Mouse (Mus musculus): ENCODE measurements at regions not wholly inside any gene's neighbourhood (a gene's known extent, or its start where the extent isn't known, plus 50 kb on each side); places are given as distances from the start of the nearest gene placed in this dataset.

DNA sequence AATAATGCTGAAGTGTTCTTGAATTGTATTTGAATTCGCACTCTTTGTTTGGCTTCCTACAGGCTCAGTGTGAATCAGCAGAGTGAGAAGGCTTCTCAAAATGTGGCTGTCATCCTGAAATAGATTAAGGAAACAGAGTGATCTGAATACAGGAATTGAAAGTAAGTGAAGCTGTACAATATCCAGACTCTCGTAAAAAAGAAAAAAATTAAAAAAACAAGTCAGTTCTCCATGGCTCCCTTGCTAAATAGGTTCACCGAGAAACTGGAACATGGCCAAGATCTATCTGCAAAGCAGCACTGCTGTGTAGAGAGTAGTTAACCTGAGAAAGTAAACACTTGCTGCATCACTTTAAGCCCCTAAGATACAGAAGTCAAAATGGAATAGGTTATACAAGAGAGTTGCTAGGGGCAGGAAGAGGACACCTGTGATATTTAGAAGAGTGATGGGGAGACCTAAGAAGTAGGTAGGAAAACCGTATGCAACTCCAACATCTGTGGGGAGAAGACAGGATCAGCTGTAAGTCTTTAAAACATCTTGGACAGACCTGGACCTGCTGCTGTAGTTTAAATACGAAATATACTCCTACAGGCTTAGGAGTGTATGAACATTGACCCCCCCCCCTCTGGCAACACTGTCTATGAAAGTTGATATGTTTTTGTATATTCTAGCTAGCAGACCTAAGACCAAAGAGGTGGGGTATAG, 423.3 kb downstream of the Basp1 start:
- no peak overlapping the region for H3K4me2 ChIP-seq
- DNase-seq (ENCODE audit: low spot score, missing footprints) (no peak), ATAC-seq (ENCODE audit: low FRiP score) (no peak)
- no peak overlapping the region for H3K27ac ChIP-seq (ENCODE audit: low read depth, low read length)
- no peaks in the 10 kb centered on the region for H3K4me1 ChIP-seq (ENCODE audit: control insufficient read depth, insufficient read depth, low read length)
- H3K9me3 ChIP-seq (ENCODE audit: control insufficient read depth, low read length) = no peaks in the 10 kb centered on the region
- H3K9ac ChIP-seq (ENCODE audit: low read length) = no peak overlapping the region
- H3K36me3 ChIP-seq (ENCODE audit: control insufficient read depth, insufficient read depth, low read length) = no peaks in the 10 kb centered on the region
- WGBS = 83% methylated on average over 5 of the region's 5 CpGs
- no peak overlapping the region for H3K4me3 ChIP-seq (ENCODE audit: low read depth, low read length)
- H3K27me3 ChIP-seq (ENCODE audit: control insufficient read depth, insufficient read depth, low read length) = no peaks in the 10 kb centered on the region

DNA sequence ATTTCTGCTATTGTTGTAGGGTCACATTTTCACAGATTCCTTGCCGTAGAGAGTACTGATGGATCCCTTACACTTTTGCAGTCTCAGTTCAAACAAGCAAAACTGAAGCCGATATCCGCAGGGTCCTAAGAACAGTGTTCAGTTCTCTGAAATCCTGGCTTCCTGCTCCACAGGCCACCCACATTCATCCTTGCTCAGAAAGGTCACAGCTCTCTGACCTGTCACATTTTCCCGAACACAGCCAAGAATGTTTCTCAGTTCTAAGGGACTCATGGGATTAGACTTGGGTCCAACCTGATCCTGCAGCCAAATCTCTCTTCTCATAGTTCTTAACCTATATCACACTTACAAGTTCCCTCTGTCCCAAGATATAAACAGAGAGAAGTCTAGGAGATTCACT, 432.7 kb downstream of the Basp1 start:
- no peak for DNase-seq (ENCODE audit: low spot score, missing footprints)

DNA sequence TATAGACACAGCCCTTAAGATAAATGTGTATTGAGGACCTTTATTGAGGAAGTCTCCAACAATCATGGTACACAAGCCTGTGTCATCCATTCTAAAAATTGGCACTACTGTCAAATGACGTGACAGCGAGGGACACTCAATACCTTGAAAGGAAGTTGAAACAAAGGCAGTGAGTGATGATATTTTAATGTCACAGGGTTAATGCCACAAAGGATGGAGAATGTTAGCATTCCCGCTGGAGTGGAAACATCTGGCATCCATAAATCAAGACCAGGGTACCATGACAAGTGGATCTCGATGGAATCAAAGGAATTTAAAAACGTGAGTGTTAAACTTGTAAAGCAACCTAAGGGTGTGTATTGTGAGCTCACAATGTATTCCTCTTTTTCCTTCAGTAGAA, 441.5 kb downstream of the Basp1 start:
- H3K27me3 ChIP-seq (ENCODE audit: control insufficient read depth, insufficient read depth, low read length) = no peaks in the 10 kb centered on the region
- ATAC-seq (ENCODE audit: low FRiP score) (no peak), DNase-seq (ENCODE audit: low spot score, missing footprints) (no peak)
- H3K27ac ChIP-seq (ENCODE audit: low read depth, low read length) = no peak overlapping the region
- H3K36me3 ChIP-seq (ENCODE audit: control insufficient read depth, insufficient read depth, low read length) = no peaks in the 10 kb centered on the region
- H3K4me3 ChIP-seq (ENCODE audit: low read depth, low read length) = no peak overlapping the region
- H3K4me2 ChIP-seq = no peak overlapping the region
- H3K9me3 ChIP-seq (ENCODE audit: control insufficient read depth, low read length) = no peaks in the 10 kb centered on the region
- WGBS = 73% methylated on average over 5 of the region's 5 CpGs
- H3K4me1 ChIP-seq (ENCODE audit: control insufficient read depth, insufficient read depth, low read length) = no peaks in the 10 kb centered on the region
- no peak overlapping the region for H3K9ac ChIP-seq (ENCODE audit: low read length)

More for the DNA sequence above, 432.7 kb downstream of the Basp1 start:
- Histone ChIP-seq H3K27ac (ENCODE audit: low read depth, low read length) (no peak overlapping the region), H3K4me1 (ENCODE audit: control insufficient read depth, insufficient read depth, low read length) (no peaks in the 10 kb centered on the region), H3K27me3 (ENCODE audit: control insufficient read depth, insufficient read depth, low read length) (no peaks in the 10 kb centered on the region), H3K9me3 (ENCODE audit: control insufficient read depth, low read length) (no peaks in the 10 kb centered on the region), H3K36me3 (ENCODE audit: control insufficient read depth, insufficient read depth, low read length) (no peaks in the 10 kb centered on the region), H3K9ac (ENCODE audit: low read length) (no peak overlapping the region), H3K4me3 (ENCODE audit: low read depth, low read length) (no peak overlapping the region), H3K4me2 (no peak overlapping the region)
- 16% methylated on average over 4 of the region's 4 CpGs for WGBS
- ATAC-seq (ENCODE audit: low FRiP score) = no peak

DNA sequence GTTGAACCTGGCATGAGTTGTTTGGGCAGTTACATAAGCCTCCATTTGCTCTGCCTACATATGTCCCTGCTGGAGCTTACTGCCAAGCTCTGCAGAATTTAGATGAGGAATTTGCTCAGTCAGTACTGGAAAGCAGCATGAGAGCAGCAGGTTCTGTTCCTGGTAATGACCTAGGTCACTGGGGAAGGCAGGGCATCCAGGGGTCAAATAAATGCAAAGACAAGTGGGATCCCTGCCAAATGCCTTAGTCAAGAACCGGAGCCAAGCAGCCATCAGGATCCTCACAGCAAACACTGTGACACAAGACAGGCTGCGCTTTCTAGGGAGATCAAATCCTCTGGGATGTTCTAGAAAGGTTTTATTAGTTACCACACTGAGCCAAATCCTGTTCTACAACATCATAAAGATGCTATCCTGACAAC, 444.2 kb downstream of the Basp1 start:
- Histone ChIP-seq H3K9ac (ENCODE audit: low read length) (no peak overlapping the region), H3K4me1 (ENCODE audit: control insufficient read depth, insufficient read depth, low read length) (no peaks in the 10 kb centered on the region; the same call in 1 of the 2 replicates), H3K4me2 (no peak overlapping the region), H3K27ac (ENCODE audit: low read depth, low read length) (no peak overlapping the region), H3K27me3 (ENCODE audit: control insufficient read depth, insufficient read depth, low read length) (no peaks in the 10 kb centered on the region), H3K36me3 (ENCODE audit: control insufficient read depth, insufficient read depth, low read length) (no peaks in the 10 kb centered on the region), H3K4me3 (ENCODE audit: low read depth, low read length) (no peak overlapping the region), H3K9me3 (ENCODE audit: control insufficient read depth, low read length) (no peaks in the 10 kb centered on the region)
- 59% methylated on average over 2 of the region's 2 CpGs for WGBS
- ATAC-seq (ENCODE audit: low FRiP score) = 0 out of 2 replicates have a peak, but pooled peaks have one; percentile 44
- no peak for DNase-seq (ENCODE audit: low spot score, missing footprints)

DNA sequence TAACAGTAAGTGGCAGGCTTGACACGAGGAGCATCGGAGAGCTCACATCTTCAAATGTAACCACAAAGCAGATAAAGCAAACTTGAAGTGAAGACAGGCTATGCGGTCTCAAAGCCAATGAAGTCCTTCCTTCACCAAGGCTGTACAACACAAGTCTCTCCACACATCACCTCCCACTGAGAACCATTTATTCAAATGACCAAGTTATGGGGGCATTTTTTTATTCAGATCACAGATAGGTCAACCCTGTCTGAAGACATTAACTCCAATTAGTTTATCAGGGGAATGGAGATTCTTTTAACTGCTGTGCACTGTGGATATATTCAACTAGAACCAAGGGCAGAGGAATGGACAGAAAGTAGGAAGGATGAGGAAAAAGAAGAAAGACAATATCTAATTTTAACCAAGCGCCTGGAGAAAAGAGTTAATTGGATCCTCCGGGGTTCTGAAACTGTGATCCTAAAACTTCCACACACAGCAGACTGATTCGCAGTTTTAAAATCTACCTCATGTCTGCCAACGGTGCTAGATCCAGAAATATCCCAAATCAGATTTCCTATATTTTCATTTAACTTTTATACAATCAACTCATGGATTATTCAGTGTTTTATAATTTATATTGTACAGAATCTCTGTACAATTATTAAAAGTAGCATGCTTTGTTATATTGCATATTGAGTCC, 444.8 kb downstream of the Basp1 start:
- DNase-seq (ENCODE audit: low spot score, missing footprints) (no peak), ATAC-seq (ENCODE audit: low FRiP score) (no peak)
- Histone ChIP-seq H3K27ac (ENCODE audit: low read depth, low read length) (no peak overlapping the region), H3K4me1 (ENCODE audit: control insufficient read depth, insufficient read depth, low read length) (no peaks in the 10 kb centered on the region; the same call in 1 of the 2 replicates), H3K4me2 (no peak overlapping the region), H3K27me3 (ENCODE audit: control insufficient read depth, insufficient read depth, low read length) (no peaks in the 10 kb centered on the region), H3K9me3 (ENCODE audit: control insufficient read depth, low read length) (no peaks in the 10 kb centered on the region), H3K36me3 (ENCODE audit: control insufficient read depth, insufficient read depth, low read length) (no peaks in the 10 kb centered on the region), H3K9ac (ENCODE audit: low read length) (no peak overlapping the region), H3K4me3 (ENCODE audit: low read depth, low read length) (no peak overlapping the region)
- whole genome bisulfite sequencing = 93% methylated on average over 7 of the region's 7 CpGs

DNA sequence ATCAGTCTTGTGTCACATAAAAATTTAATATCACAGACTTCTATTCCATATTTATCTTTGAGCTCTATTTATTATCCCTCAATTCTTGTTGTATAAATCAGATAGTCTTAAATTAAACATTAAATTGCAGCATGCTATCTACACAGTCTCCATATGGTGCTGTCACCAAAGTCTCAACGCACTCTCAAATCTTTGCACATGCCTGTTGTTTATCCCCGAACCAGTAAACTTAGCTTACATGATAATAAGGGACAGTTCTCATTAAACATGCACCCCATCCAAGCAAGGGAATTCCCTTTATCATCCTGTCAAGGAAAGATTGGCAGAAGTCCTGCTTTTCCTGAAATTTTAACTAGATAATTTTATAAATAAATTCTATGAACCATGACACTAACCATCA, 483.8 kb downstream of the Basp1 start:
- no peaks in the 10 kb centered on the region for H3K36me3 ChIP-seq (ENCODE audit: control insufficient read depth, insufficient read depth, low read length)
- ATAC-seq (ENCODE audit: low FRiP score) (no peak), DNase-seq (ENCODE audit: low spot score, missing footprints) (no peak)

DNA sequence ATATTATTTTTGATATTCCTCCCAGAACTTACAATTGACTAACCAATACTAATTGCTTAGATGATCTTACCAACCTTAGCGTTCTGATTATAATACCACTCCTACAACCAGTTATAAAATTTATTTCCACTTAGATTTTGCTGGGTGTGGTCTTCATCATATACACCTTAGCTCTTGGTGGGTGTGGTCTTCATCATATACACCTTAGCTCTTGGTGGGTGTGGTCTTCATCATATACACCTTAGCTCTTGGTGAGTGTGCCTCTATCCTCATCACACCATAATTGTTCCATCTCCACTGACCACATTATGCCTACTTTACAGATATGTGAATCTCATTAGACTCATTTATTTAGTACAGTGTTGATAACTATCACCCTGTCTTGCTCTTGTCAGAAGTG, 501.7 kb downstream of the Basp1 start:
- no peak overlapping the region for H3K4me2 ChIP-seq
- DNase-seq (ENCODE audit: low spot score, missing footprints) (no peak), ATAC-seq (ENCODE audit: low FRiP score) (no peak)
- H3K27me3 ChIP-seq (ENCODE audit: control insufficient read depth, insufficient read depth, low read length) = no peaks in the 10 kb centered on the region
- no peaks in the 10 kb centered on the region for H3K4me1 ChIP-seq (ENCODE audit: control insufficient read depth, insufficient read depth, low read length)
- no peak overlapping the region for H3K27ac ChIP-seq (ENCODE audit: low read depth, low read length)
- no peak overlapping the region for H3K9ac ChIP-seq (ENCODE audit: low read length)
- no peaks in the 10 kb centered on the region for H3K36me3 ChIP-seq (ENCODE audit: control insufficient read depth, insufficient read depth, low read length)
- WGBS = 74% methylated on average over 1 of the region's 1 CpGs
- H3K4me3 ChIP-seq (ENCODE audit: low read depth, low read length) = no peak overlapping the region
- H3K9me3 ChIP-seq (ENCODE audit: control insufficient read depth, low read length) = no peaks in the 10 kb centered on the region

More for the DNA sequence above, 483.8 kb downstream of the Basp1 start:
- Histone ChIP-seq H3K4me1 (ENCODE audit: control insufficient read depth, insufficient read depth, low read length) (no peaks in the 10 kb centered on the region), H3K4me2 (no peak overlapping the region), H3K9ac (ENCODE audit: low read length) (no peak overlapping the region), H3K27me3 (ENCODE audit: control insufficient read depth, insufficient read depth, low read length) (no peaks in the 10 kb centered on the region), H3K4me3 (ENCODE audit: low read depth, low read length) (no peak overlapping the region), H3K9me3 (ENCODE audit: control insufficient read depth, low read length) (no peaks in the 10 kb centered on the region), H3K27ac (ENCODE audit: low read depth, low read length) (no peak overlapping the region)
- WGBS = 92% methylated on average over 2 of the region's 2 CpGs

DNA sequence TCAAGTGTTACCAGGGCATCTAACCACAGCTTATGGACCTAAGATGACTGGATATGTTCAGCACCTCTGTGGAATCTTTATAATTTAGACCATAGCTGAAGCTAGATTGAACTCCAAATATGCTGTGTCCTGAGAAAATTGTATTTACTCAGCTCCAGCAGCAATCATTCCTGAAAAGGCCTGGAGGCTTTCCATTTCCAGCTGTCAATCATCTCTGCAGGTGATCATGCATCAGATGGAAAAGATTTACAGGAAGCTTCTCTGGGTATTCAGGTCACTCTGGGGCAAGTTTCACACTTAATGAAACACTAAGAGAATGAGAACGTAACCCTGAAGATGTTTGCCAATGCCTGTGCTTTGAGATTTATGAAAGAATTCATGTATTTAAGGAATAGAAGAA, 502.1 kb downstream of the Basp1 start:
- 64% methylated on average over 1 of the region's 1 CpGs for WGBS
- Histone ChIP-seq H3K36me3 (ENCODE audit: control insufficient read depth, insufficient read depth, low read length) (no peaks in the 10 kb centered on the region), H3K9me3 (ENCODE audit: control insufficient read depth, low read length) (no peaks in the 10 kb centered on the region), H3K4me3 (ENCODE audit: low read depth, low read length) (no peak overlapping the region), H3K9ac (ENCODE audit: low read length) (no peak overlapping the region), H3K27me3 (ENCODE audit: control insufficient read depth, insufficient read depth, low read length) (no peaks in the 10 kb centered on the region), H3K4me2 (no peak overlapping the region), H3K27ac (ENCODE audit: low read depth, low read length) (no peak overlapping the region), H3K4me1 (ENCODE audit: control insufficient read depth, insufficient read depth, low read length) (no peaks in the 10 kb centered on the region)
- ATAC-seq (ENCODE audit: low FRiP score) = no peak
- no peak for DNase-seq (ENCODE audit: low spot score, missing footprints)

DNA sequence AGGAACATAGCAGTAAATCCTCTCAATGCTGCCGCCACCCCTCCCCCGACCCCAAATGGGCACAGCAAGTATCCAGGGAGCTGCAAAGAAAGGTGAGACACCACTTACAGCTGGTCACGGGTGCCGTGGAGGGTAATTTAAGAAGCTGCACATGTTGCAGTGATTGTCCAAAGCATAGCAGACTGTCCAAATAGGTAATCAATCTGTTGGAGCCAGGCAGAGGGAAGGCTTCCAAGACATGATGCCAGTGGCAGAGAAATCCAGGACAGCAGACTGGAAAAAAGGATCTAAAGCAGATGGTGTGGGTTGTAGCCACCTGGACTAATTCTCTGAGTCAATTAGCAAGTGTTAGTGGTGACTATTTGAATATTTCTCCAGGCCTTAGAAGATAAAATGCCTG, 506.6 kb downstream of the Basp1 start:
- ATAC-seq (ENCODE audit: low FRiP score) (no peak), DNase-seq (ENCODE audit: low spot score, missing footprints) (no peak)
- Histone ChIP-seq H3K4me2 (no peak overlapping the region), H3K27me3 (ENCODE audit: control insufficient read depth, insufficient read depth, low read length) (no peaks in the 10 kb centered on the region), H3K9ac (ENCODE audit: low read length) (no peak overlapping the region), H3K36me3 (ENCODE audit: control insufficient read depth, insufficient read depth, low read length) (no peaks in the 10 kb centered on the region), H3K27ac (ENCODE audit: low read depth, low read length) (no peak overlapping the region), H3K9me3 (ENCODE audit: control insufficient read depth, low read length) (no peaks in the 10 kb centered on the region), H3K4me3 (ENCODE audit: low read depth, low read length) (no peak overlapping the region), H3K4me1 (ENCODE audit: control insufficient read depth, insufficient read depth, low read length) (no peaks in the 10 kb centered on the region)
- WGBS = 75% methylated on average over 4 of the region's 4 CpGs

Measured in midbrain, embryonic 11.5 days (tissue).